Mouse (Mus musculus) E14TG2a.4 (cell line): ENCODE results near the gene 2010111I01Rik.

Experiments used
- CTCF ChIP-seq: conservative IDR thresholded peaks from 2 replicates; pipeline ENCODE4 v1.5.1; 2014; ENCODE audit warnings: low read length
- NANOG ChIP-seq: IDR thresholded peaks from 2 replicates; pipeline ENCODE4 v1.6.1; 2014; ENCODE audit warnings: borderline replicate concordance, low read length, mixed read lengths
- POU5F1 ChIP-seq: IDR thresholded peaks from 2 replicates; pipeline ENCODE4 v1.6.1; 2014; ENCODE audit warnings: low read length, borderline replicate concordance

- TF ChIP-seq CTCF (no peak), NANOG (no peak), POU5F1 (no peak)
These were observed 129.8 kb downstream of the 2010111I01Rik start for GRCm38 (mm10) chr13:63094317-63095131.
